Mouse (Mus musculus) stomach, postnatal 0 days (tissue): Measurements from ENCODE around the gene Polr1d. TPM values are rescaled to one million over a fixed set of nuclear protein-coding genes. Genes with fewer than 3 reads are reported as not detected.
A peak's percentile ranks its signal among the peaks of the same experiment; 100 is the strongest.

Source experiments
- ATAC-seq: fragments of 200-750 bp; cut with Nextera tagmentation; 2 replicates; pipeline ENCODE4 v1.8.0; 2017; ENCODE audit not compliant: low FRiP score, low TSS enrichment
- DNase-seq: peaks from one replicate; pipeline ENCODE4 v3.0.0-alpha.2; 2016; ENCODE audit warnings: low spot score
- H3K27ac ChIP-seq: fragments of 300-500 bp; sonication (generic); replicated peaks from 2 replicates; pipeline ENCODE4 v1.5.1; 2014; ENCODE audit warnings: mild to moderate bottlenecking, control low read depth
- H3K27me3 ChIP-seq: fragments of 300-500 bp; sonication (generic); 2 replicates; pipeline ENCODE4 v1.6.1; 2014; ENCODE audit warnings: low read length; ENCODE audit not compliant: control insufficient read depth, insufficient read depth
- H3K36me3 ChIP-seq: fragments of 300-500 bp; sonication (generic); 2 replicates; pipeline ENCODE4 v1.6.1; 2014; ENCODE audit warnings: low read length, mixed read lengths; ENCODE audit not compliant: control insufficient read depth, insufficient read depth
- H3K4me1 ChIP-seq: fragments of 300-500 bp; sonication (generic); replicated peaks from 2 replicates; pipeline ENCODE4 v1.6.1; 2014; ENCODE audit warnings: antibody characterized with exemption; ENCODE audit not compliant: control insufficient read depth, insufficient read depth
- H3K4me2 ChIP-seq: fragments of 300-500 bp; sonication (generic); replicated peaks from 2 replicates; pipeline ENCODE4 v1.6.1; 2014; ENCODE audit warnings: low read depth, mild to moderate bottlenecking, control low read depth, moderate library complexity
- H3K4me3 ChIP-seq: fragments of 300-500 bp; sonication (generic); 2 replicates; pipeline ENCODE4 v1.5.1; 2014; ENCODE audit warnings: low read depth, low read length, control low read depth
- H3K9ac ChIP-seq: fragments of 300-500 bp; sonication (generic); 2 replicates; pipeline ENCODE4 v1.6.1; 2014; ENCODE audit warnings: mild to moderate bottlenecking, low read length, control low read depth, mixed read lengths
- H3K9me3 ChIP-seq: fragments of 300-500 bp; sonication (generic); 2 replicates; pipeline ENCODE4 v1.6.1; 2016; ENCODE audit warnings: low read length; ENCODE audit not compliant: control insufficient read depth
- CTCF ChIP-seq: IDR thresholded peaks from 2 replicates; pipeline ENCODE4 v1.5.1; 2016; ENCODE audit warnings: antibody characterized with exemption, low read depth, mild to moderate bottlenecking, moderate library complexity
- EP300 ChIP-seq: optimal IDR thresholded peaks from 2 replicates; pipeline ENCODE3; 2016; ENCODE audit warnings: antibody characterized with exemption
- WGBS: fragments of 180-500 bp; shearing (Covaris S2); extraction: QIAGEN DNeasy Blood & Tissue Kit; methylation state at CpG from one replicate; pipeline ENCODE4 v1.1.7; 2014; 5-methylcytosine and 5-hydroxymethylcytosine counted together
- polyA plus RNA-seq: library from polyadenylated mRNA; unstranded; fragments of >200 nt; fragmentation: Nextera tagmentation; extraction: Ambion mirVana; gene quantifications from 2 replicates; pipeline ENCODE4 v1.2.1, GENCODE M21; 2015

The Polr1d gene
- polyA plus RNA-seq, 1 experiment from 2014 or later: 150 TPM

DNA sequence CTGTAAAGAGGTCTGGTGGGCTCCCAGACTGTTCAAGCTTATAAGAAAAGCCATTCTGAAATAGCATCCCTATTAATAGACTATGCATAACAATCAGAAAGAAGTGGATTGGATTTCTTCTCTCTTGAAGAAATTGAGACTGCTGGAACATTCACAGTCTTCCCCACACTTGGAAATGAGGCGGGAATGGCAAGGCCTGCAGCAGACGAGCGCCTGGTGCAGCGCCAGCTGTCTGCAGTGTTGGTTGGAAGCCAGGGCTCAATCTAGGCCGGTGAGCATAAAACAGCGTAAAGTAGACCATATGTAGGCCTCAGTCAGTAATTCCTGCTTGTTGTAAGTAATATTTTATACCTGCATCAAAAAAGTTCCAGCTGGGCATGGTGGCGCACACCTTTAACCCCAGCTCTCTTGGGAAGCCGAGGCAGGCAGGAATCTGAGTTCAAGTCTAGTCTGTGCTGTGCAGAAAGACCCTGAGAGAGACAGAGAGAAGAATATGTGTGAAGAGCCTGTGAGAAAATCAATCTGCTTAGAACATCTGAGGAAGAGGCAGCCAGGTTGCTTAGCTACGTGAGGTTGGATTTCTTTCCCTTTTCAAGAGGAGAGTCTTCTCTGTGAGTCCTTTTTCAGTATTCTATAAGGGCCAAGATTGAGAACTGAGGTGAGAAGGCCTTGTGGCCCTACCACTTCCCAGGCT, 8.5 kb downstream of the Polr1d start:
- no peaks in the 10 kb centered on the region for H3K9me3 ChIP-seq
- no peak overlapping the region for H3K9ac ChIP-seq
- H3K4me2 ChIP-seq: no peak overlapping the region
- no peak overlapping the region for H3K4me3 ChIP-seq
- 0 out of 2 replicates have a peak overlapping the region, but pooled peaks have one; percentile 36 for H3K27ac ChIP-seq
- no peaks in the 10 kb centered on the region for H3K27me3 ChIP-seq
- no peaks in the 10 kb centered on the region for H3K36me3 ChIP-seq
- WGBS: 57% methylated on average over 9 of the region's 9 CpGs
- DNase-seq: no peak
- TF ChIP-seq EP300 (no peak), CTCF (no peak)
- no peaks in the 10 kb centered on the region; the same call in 1 of the 2 replicates for H3K4me1 ChIP-seq
- no peak for ATAC-seq

DNA sequence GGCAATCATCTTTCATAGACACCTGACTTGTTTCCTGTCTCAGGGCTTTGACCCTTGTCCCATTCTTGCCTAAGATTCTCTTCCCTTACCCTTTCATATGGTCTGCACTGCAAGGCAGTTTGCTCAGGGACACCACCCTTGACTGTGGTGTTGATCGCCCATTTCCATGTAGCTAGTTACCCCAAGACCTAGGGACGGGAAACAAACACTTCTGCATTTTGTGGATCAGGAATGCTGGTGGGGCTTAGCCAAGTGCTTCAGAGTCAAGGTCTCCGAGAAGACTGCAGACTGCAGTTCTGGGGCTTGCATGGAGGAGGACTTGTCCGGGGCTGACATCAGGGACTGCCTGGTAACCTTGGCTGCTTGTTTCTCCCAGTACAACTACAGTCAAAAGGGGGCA, 10.0 kb downstream of the Polr1d start:
- H3K36me3 ChIP-seq: no peaks in the 10 kb centered on the region
- no peak for DNase-seq
- no peak overlapping the region for H3K4me3 ChIP-seq
- no peak for ATAC-seq
- WGBS: 88% methylated on average over 4 of the region's 4 CpGs
- no peak overlapping the region for H3K9ac ChIP-seq
- H3K4me2 ChIP-seq: no peak overlapping the region
- H3K27me3 ChIP-seq: no peaks in the 10 kb centered on the region
- TF ChIP-seq CTCF: no peak
- no peak for TF ChIP-seq EP300
- no peaks in the 10 kb centered on the region for H3K9me3 ChIP-seq
- no peak overlapping the region for H3K27ac ChIP-seq
- no peaks in the 10 kb centered on the region; the same call in 1 of the 2 replicates for H3K4me1 ChIP-seq

DNA sequence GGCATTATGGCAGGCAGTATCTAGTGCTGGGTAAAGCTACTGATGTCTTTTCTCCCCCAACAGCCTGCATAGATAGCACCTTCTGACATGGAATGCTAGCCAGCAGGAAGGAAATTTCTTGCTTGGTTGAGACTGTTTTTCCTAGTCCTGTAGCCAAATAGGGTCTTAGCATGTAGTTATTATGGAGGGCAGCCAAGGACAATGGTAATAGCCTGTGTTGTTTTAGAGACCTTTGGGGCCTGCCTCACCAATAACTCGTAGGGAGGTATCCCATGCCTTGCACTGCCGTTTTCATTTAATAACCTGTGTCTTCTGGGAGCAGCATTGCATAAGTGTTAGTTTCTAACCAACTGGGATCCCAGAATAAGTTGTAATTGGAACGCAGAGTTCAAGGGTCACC, 13.0 kb downstream of the Polr1d start:
- no peak overlapping the region for H3K9ac ChIP-seq
- no peaks in the 10 kb centered on the region for H3K9me3 ChIP-seq
- WGBS: 64% methylated on average over 3 of the region's 3 CpGs
- TF ChIP-seq CTCF (no peak), EP300 (no peak)
- H3K4me2 ChIP-seq: no peak overlapping the region
- ATAC-seq: no peak
- no peak for DNase-seq
- no peak overlapping the region for H3K4me3 ChIP-seq
- no peaks in the 10 kb centered on the region; the same call in 1 of the 2 replicates for H3K4me1 ChIP-seq
- peak overlapping the region; percentile 8; the same call in 1 of the 2 replicates for H3K27ac ChIP-seq
- no peaks in the 10 kb centered on the region for H3K27me3 ChIP-seq
- no peaks in the 10 kb centered on the region for H3K36me3 ChIP-seq

DNA sequence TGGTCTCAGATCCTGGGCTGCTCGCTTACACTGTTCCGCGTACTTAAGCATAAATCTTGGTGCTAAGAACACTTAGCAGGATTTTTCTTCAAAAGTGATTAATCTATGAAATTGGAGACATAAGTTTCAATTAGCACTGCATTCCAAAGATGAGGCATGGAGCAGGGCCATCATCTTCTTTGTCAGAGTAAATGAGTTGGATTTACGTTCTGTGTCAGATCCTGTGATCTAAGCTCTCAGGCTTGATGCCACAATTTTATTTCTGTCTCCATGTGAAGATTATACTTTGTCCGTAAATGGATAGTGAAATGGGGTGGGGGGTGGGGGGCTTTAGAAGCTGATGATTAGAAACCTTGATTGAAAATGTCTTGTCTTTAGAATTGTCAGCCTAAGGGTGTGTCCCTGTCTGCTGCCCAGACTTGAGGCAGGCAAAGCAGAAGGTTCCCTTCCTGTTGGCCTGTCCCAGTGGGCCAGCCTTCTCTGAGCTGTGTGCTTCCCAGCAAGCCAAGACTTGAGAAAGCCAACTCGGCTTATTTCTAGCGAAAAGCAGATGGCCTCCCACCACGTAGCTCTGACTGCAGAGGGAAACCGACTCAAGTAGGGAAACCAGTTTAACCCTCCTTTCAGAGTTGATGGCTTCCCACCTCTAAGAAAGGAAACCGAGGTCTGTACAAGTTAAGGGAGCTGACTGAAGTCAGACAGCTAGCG, 13.6 kb downstream of the Polr1d start:
- no peak for ATAC-seq
- Histone ChIP-seq H3K4me1 (no peaks in the 10 kb centered on the region; the same call in 1 of the 2 replicates), H3K9me3 (no peaks in the 10 kb centered on the region), H3K27ac (peak overlapping the region; percentile 53; the same call in 1 of the 2 replicates), H3K9ac (no peak overlapping the region), H3K4me3 (no peak overlapping the region), H3K36me3 (no peaks in the 10 kb centered on the region), H3K4me2 (no peak overlapping the region), H3K27me3 (no peaks in the 10 kb centered on the region)
- TF ChIP-seq CTCF (no peak), EP300 (no peak)
- DNase-seq: no peak
- WGBS: 58% methylated on average over 11 of the region's 11 CpGs

DNA sequence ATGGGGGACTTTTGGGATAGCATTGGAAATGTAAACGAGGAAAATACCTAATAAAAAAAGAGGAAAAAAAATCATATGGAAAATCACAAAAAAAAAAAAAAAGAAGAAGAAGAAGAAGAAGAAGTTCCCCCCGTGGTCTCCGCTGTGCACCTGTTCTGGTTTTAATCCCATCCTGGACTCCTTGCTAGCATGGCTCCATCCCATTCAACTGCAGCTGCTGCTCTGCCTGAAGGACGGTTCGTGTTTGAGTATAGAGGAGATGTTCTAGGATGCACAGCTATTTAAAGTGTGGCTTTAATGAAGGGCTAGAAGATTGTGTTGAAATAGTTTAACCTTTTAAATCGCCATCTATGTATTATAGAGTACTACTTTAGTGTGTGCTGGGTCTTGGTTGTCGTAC, 15.6 kb downstream of the Polr1d start:
- Histone ChIP-seq H3K4me2 (no peak overlapping the region), H3K4me1 (no peaks in the 10 kb centered on the region; the same call in none of the 2 replicates), H3K27ac (no peak overlapping the region), H3K36me3 (no peaks in the 10 kb centered on the region), H3K9me3 (no peaks in the 10 kb centered on the region), H3K9ac (no peak overlapping the region), H3K27me3 (no peaks in the 10 kb centered on the region), H3K4me3 (no peak overlapping the region)
- ATAC-seq: no peak
- TF ChIP-seq CTCF (no peak), EP300 (no peak)
- no peak for DNase-seq
- 89% methylated on average over 7 of the region's 7 CpGs for WGBS

DNA sequence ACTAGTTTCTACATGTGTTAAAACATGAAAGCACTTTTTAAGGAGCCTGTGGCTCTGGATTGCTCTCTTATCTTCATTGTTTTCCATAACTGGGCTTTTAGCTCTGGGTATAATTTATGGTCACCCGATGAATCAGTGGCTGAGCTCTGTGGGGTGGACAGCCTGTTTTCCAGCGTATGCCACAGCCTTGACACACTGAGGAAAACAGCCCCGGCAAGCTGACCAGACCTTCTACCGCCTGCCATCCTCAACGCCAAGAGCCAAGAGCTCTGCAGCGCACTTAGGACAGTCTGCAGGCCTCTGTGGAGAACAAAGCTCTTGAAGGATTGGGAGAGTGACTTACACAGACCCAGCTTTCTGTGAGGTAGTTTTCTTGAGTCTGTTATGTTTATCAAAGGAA, 17.4 kb downstream of the Polr1d start:
- Histone ChIP-seq H3K9ac (no peak overlapping the region), H3K36me3 (no peaks in the 10 kb centered on the region), H3K27me3 (no peaks in the 10 kb centered on the region), H3K9me3 (no peaks in the 10 kb centered on the region), H3K4me1 (no peaks in the 10 kb centered on the region; the same call in none of the 2 replicates), H3K4me2 (no peak overlapping the region; the same call in 1 of the 2 replicates), H3K27ac (peak overlapping the region; percentile 53; the same call in 1 of the 2 replicates), H3K4me3 (no peak overlapping the region)
- no peak for ATAC-seq
- TF ChIP-seq CTCF (no peak), EP300 (no peak)
- 64% methylated on average over 6 of the region's 6 CpGs for WGBS
- no peak for DNase-seq
